Mouse (Mus musculus): Measurements from ENCODE around the gene March11.

DNA sequence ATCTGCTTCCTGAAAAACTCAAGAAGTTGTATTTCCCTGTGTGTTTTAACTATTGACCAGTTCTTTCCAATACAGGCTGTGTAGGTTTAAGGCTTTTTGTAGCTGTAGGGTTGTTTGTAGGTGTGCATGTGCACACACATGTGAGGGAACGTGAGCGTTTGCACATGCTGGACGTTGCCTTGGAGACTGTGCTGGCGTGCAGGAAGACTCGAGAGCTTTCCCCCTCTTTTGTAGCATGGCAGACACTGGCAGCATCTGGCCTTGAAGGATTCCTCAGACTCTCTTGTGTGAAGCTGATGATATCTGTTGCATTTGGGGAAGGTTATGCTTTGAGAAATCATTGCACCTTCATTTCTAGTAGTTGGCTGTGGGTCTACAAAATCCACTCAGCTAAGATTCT is 35.5 kb downstream of the March11 start:
- TF ChIP-seq EP300 (optimal IDR thresholded peaks at IDR 0.05) (no peak), CTCF (IDR thresholded peaks at IDR 0.05; ENCODE audit: low read depth) (no peak)

Data from stomach, postnatal 0 days (tissue).